Mouse (Mus musculus): ENCODE measurements around the gene Vmn1r119.
"Not testable (repeated sequence)": the region's sequence is repeated elsewhere in the genome, so short reads cannot be mapped to it uniquely, and the experiment has no call there.

Vmn1r119 gene

GRCm38 (mm10) chr7:21012355-21012754 lies at the start of gene Vmn1r119:
TSS of gene Vmn1r119 (minus strand) at chr7:21012455.
- not testable (repeated sequence) for DNase-seq (ENCODE audit: low spot score)

- not testable (repeated sequence) for DNase-seq (ENCODE audit: low spot score)
Measured at GRCm38 (mm10) chr7:21053684-21054083, 41.4 kb upstream of the Vmn1r119 start, which contains the start of gene Vmn1r120. TSS of gene Vmn1r120 (minus strand) at chr7:21053784.

Measured in ovary, adult 18-20 months (tissue).